Mouse (Mus musculus) cerebellum, adult 8-10 months (tissue): ENCODE results near the gene Psd4.

ENCODE experiments used
- DNase-seq: peaks from one replicate; pipeline ENCODE4 v3.0.0; 2022

The Psd4 gene

GRCm38 (mm10) chr2:24367030-24367894 is at the start of gene Psd4:
TSS of gene Psd4 (plus strand) at chr2:24367580.
- DNase-seq = no peak

- DNase-seq = no peak
Measured at GRCm38 (mm10) chr2:24317919-24318598, 49.3 kb upstream of the Psd4 start.

GRCm38 (mm10) chr2:24335333-24335732 is 32.0 kb upstream of the Psd4 start:
- DNase-seq = no peak

GRCm38 (mm10) chr2:24336545-24336944 is 30.8 kb upstream of the Psd4 start, which contains the start of gene Il1rn:
TSS of gene Il1rn (plus strand) at chr2:24336853.
- no peak for DNase-seq

GRCm38 (mm10) chr2:24341395-24341885 is 25.9 kb upstream of the Psd4 start:
- no peak for DNase-seq

- no peak for DNase-seq
Measured at GRCm38 (mm10) chr2:24344619-24345018, 22.8 kb upstream of the Psd4 start.

- DNase-seq = no peak
Measured at GRCm38 (mm10) chr2:24345056-24345455, 22.3 kb upstream of the Psd4 start.

- DNase-seq = no peak
Measured at GRCm38 (mm10) chr2:24347926-24348325, 19.5 kb upstream of the Psd4 start.

GRCm38 (mm10) chr2:24351159-24351558 is 16.2 kb upstream of the Psd4 start:
- no peak for DNase-seq

- DNase-seq = no peak
Measured at GRCm38 (mm10) chr2:24353042-24353441, 14.3 kb upstream of the Psd4 start.

GRCm38 (mm10) chr2:24357642-24358041 is 9.7 kb upstream of the Psd4 start:
- peak; percentile 10 for DNase-seq

GRCm38 (mm10) chr2:24359347-24359746 is 8.0 kb upstream of the Psd4 start:
- no peak for DNase-seq

GRCm38 (mm10) chr2:24363818-24364217 is 3.6 kb upstream of the Psd4 start:
- DNase-seq = no peak

GRCm38 (mm10) chr2:24366214-24366975 is 985 bp upstream of the Psd4 start:
- DNase-seq = no peak

- DNase-seq = no peak
Measured at GRCm38 (mm10) chr2:24367895-24368261, 498 bp downstream of the Psd4 start.

- no peak for DNase-seq
Measured at GRCm38 (mm10) chr2:24378747-24379450, 11.5 kb downstream of the Psd4 start.

- no peak for DNase-seq
Measured at GRCm38 (mm10) chr2:24382456-24383230, 15.3 kb downstream of the Psd4 start.

GRCm38 (mm10) chr2:24383636-24384035 is 16.3 kb downstream of the Psd4 start:
- DNase-seq = no peak

GRCm38 (mm10) chr2:24384393-24384792 is 17.0 kb downstream of the Psd4 start:
- DNase-seq = no peak

- no peak for DNase-seq
Measured at GRCm38 (mm10) chr2:24385111-24385961, 18.0 kb downstream of the Psd4 start.
